Mouse (Mus musculus): ENCODE measurements around the gene Ldlr. TPM values are rescaled to one million over a fixed set of nuclear protein-coding genes. Genes with fewer than 3 reads are reported as not detected.
A peak's percentile ranks its signal among the peaks of the same experiment; 100 is the strongest.

Gene Ldlr
- polyA plus RNA-seq, 1 experiment from 2014 or later, result 14.7 TPM

- DNase-seq (ENCODE audit: low spot score) (no peak), ATAC-seq (replicated peaks; ENCODE audit: insufficient number of reproducible peaks, low FRiP score, low TSS enrichment, low read depth) (no peak)
- Histone ChIP-seq H3K27ac (replicated peaks; ENCODE audit: low read depth, low read length) (no peak overlapping the region), H3K4me3 (ENCODE audit: low read depth, low read length) (no peak overlapping the region), H3K36me3 (replicated peaks; ENCODE audit: control insufficient read depth, insufficient read depth, low read depth, low read length) (peaks cover 14% of the 10 kb centered on the region), H3K4me2 (ENCODE audit: low read depth, low read length) (no peak overlapping the region), H3K27me3 (ENCODE audit: control insufficient read depth, insufficient read depth, low read length) (no peaks in the 10 kb centered on the region), H3K9ac (replicated peaks; ENCODE audit: low read length) (no peak overlapping the region), H3K4me1 (ENCODE audit: control insufficient read depth, insufficient read depth, low read length) (peaks cover 2% of the 10 kb centered on the region; the same call in 1 of the 2 replicates), H3K9me3 (replicated peaks; ENCODE audit: control insufficient read depth, low read length) (no peaks in the 10 kb centered on the region)
- WGBS, result 74% methylated on average over 3 of the region's 3 CpGs
Observed at GRCm38 (mm10) chr9:21750370-21750769, 27.1 kb downstream of the Ldlr start.

GRCm38 (mm10) chr9:21751347-21751746 lies 28.1 kb downstream of the Ldlr start:
- Histone ChIP-seq H3K27me3 (ENCODE audit: control insufficient read depth, insufficient read depth, low read length) (no peaks in the 10 kb centered on the region), H3K4me2 (ENCODE audit: low read depth, low read length) (no peak overlapping the region), H3K36me3 (replicated peaks; ENCODE audit: control insufficient read depth, insufficient read depth, low read depth, low read length) (peaks cover 11% of the 10 kb centered on the region), H3K27ac (replicated peaks; ENCODE audit: low read depth, low read length) (no peak overlapping the region), H3K4me3 (ENCODE audit: low read depth, low read length) (no peak overlapping the region), H3K9ac (replicated peaks; ENCODE audit: low read length) (no peak overlapping the region), H3K4me1 (ENCODE audit: control insufficient read depth, insufficient read depth, low read length) (peaks cover 2% of the 10 kb centered on the region; the same call in 1 of the 2 replicates), H3K9me3 (replicated peaks; ENCODE audit: control insufficient read depth, low read length) (no peaks in the 10 kb centered on the region)
- DNase-seq (ENCODE audit: low spot score) (no peak), ATAC-seq (replicated peaks; ENCODE audit: insufficient number of reproducible peaks, low FRiP score, low TSS enrichment, low read depth) (no peak)
- WGBS, result 66% methylated on average over 6 of the region's 6 CpGs

GRCm38 (mm10) chr9:21752252-21752792 lies 29.0 kb downstream of the Ldlr start:
- no peak overlapping the region for H3K4me2 ChIP-seq (ENCODE audit: low read depth, low read length)
- H3K27me3 ChIP-seq (ENCODE audit: control insufficient read depth, insufficient read depth, low read length), result no peaks in the 10 kb centered on the region
- peaks cover 10% of the 10 kb centered on the region for H3K36me3 ChIP-seq (replicated peaks; ENCODE audit: control insufficient read depth, insufficient read depth, low read depth, low read length)
- H3K4me3 ChIP-seq (ENCODE audit: low read depth, low read length), result no peak overlapping the region
- H3K9ac ChIP-seq (replicated peaks; ENCODE audit: low read length), result no peak overlapping the region
- no peaks in the 10 kb centered on the region for H3K9me3 ChIP-seq (replicated peaks; ENCODE audit: control insufficient read depth, low read length)
- DNase-seq (ENCODE audit: low spot score) (no peak), ATAC-seq (replicated peaks; ENCODE audit: insufficient number of reproducible peaks, low FRiP score, low TSS enrichment, low read depth) (no peak)
- H3K4me1 ChIP-seq (ENCODE audit: control insufficient read depth, insufficient read depth, low read length), result peaks cover 2% of the 10 kb centered on the region; the same call in 1 of the 2 replicates
- WGBS, result 51% methylated on average over 10 of the region's 10 CpGs
- 0 out of 2 replicates have a peak overlapping the region, but pooled peaks have one; percentile 56 for H3K27ac ChIP-seq (replicated peaks; ENCODE audit: low read depth, low read length)

GRCm38 (mm10) chr9:21754003-21754402 lies 30.7 kb downstream of the Ldlr start:
- Histone ChIP-seq H3K9ac (replicated peaks; ENCODE audit: low read length) (no peak overlapping the region), H3K36me3 (replicated peaks; ENCODE audit: control insufficient read depth, insufficient read depth, low read depth, low read length) (peaks cover 6% of the 10 kb centered on the region), H3K4me2 (ENCODE audit: low read depth, low read length) (no peak overlapping the region), H3K4me3 (ENCODE audit: low read depth, low read length) (no peak overlapping the region), H3K4me1 (ENCODE audit: control insufficient read depth, insufficient read depth, low read length) (peaks cover 2% of the 10 kb centered on the region; the same call in 1 of the 2 replicates), H3K9me3 (replicated peaks; ENCODE audit: control insufficient read depth, low read length) (no peaks in the 10 kb centered on the region), H3K27me3 (ENCODE audit: control insufficient read depth, insufficient read depth, low read length) (no peaks in the 10 kb centered on the region), H3K27ac (replicated peaks; ENCODE audit: low read depth, low read length) (no peak overlapping the region)
- ATAC-seq (replicated peaks; ENCODE audit: insufficient number of reproducible peaks, low FRiP score, low TSS enrichment, low read depth) (no peak), DNase-seq (ENCODE audit: low spot score) (no peak)
- 90% methylated on average over 2 of the region's 2 CpGs for WGBS

GRCm38 (mm10) chr9:21754516-21755321 lies 31.4 kb downstream of the Ldlr start:
- DNase-seq (ENCODE audit: low spot score) (no peak), ATAC-seq (replicated peaks; ENCODE audit: insufficient number of reproducible peaks, low FRiP score, low TSS enrichment, low read depth) (no peak)
- Histone ChIP-seq H3K9me3 (replicated peaks; ENCODE audit: control insufficient read depth, low read length) (no peaks in the 10 kb centered on the region), H3K4me3 (ENCODE audit: low read depth, low read length) (no peak overlapping the region), H3K27ac (replicated peaks; ENCODE audit: low read depth, low read length) (no peak overlapping the region), H3K27me3 (ENCODE audit: control insufficient read depth, insufficient read depth, low read length) (no peaks in the 10 kb centered on the region), H3K4me1 (ENCODE audit: control insufficient read depth, insufficient read depth, low read length) (peaks cover 2% of the 10 kb centered on the region; the same call in 1 of the 2 replicates), H3K4me2 (ENCODE audit: low read depth, low read length) (no peak overlapping the region), H3K36me3 (replicated peaks; ENCODE audit: control insufficient read depth, insufficient read depth, low read depth, low read length) (peaks cover 5% of the 10 kb centered on the region; the same call in 1 of the 2 replicates), H3K9ac (replicated peaks; ENCODE audit: low read length) (no peak overlapping the region)
- 77% methylated on average over 13 of the region's 13 CpGs for WGBS

- Histone ChIP-seq H3K36me3 (replicated peaks; ENCODE audit: control insufficient read depth, insufficient read depth, low read depth, low read length) (peaks cover 5% of the 10 kb centered on the region; the same call in 1 of the 2 replicates), H3K9ac (replicated peaks; ENCODE audit: low read length) (peak overlapping the region; percentile 40; the same call in 1 of the 2 replicates), H3K4me3 (ENCODE audit: low read depth, low read length) (peak overlapping the region; percentile 82), H3K27ac (replicated peaks; ENCODE audit: low read depth, low read length) (no peak overlapping the region), H3K4me2 (ENCODE audit: low read depth, low read length) (peak overlapping the region; percentile 64), H3K4me1 (ENCODE audit: control insufficient read depth, insufficient read depth, low read length) (no peaks in the 10 kb centered on the region), H3K9me3 (replicated peaks; ENCODE audit: control insufficient read depth, low read length) (no peaks in the 10 kb centered on the region), H3K27me3 (ENCODE audit: control insufficient read depth, insufficient read depth, low read length) (no peaks in the 10 kb centered on the region)
- ATAC-seq (replicated peaks; ENCODE audit: insufficient number of reproducible peaks, low FRiP score, low TSS enrichment, low read depth) (no peak), DNase-seq (ENCODE audit: low spot score) (no peak)
- WGBS, result 55% methylated on average over 14 of the region's 14 CpGs
Observed at GRCm38 (mm10) chr9:21758576-21759529, 35.6 kb downstream of the Ldlr start.

- peaks cover 5% of the 10 kb centered on the region; the same call in 1 of the 2 replicates for H3K36me3 ChIP-seq (replicated peaks; ENCODE audit: control insufficient read depth, insufficient read depth, low read depth, low read length)
- peak overlapping the region; percentile 53; the same call in 1 of the 2 replicates for H3K27ac ChIP-seq (replicated peaks; ENCODE audit: low read depth, low read length)
- H3K4me1 ChIP-seq (ENCODE audit: control insufficient read depth, insufficient read depth, low read length), result no peaks in the 10 kb centered on the region
- peak; percentile 19; the same call in 1 of the 2 replicates for ATAC-seq (replicated peaks; ENCODE audit: insufficient number of reproducible peaks, low FRiP score, low TSS enrichment, low read depth)
- no peaks in the 10 kb centered on the region for H3K27me3 ChIP-seq (ENCODE audit: control insufficient read depth, insufficient read depth, low read length)
- no peaks in the 10 kb centered on the region for H3K9me3 ChIP-seq (replicated peaks; ENCODE audit: control insufficient read depth, low read length)
- under 1% methylated on average over 20 of the region's 20 CpGs for WGBS
- H3K4me3 ChIP-seq (ENCODE audit: low read depth, low read length), result peak overlapping the region; percentile 82
- peak overlapping the region; percentile 81 for H3K9ac ChIP-seq (replicated peaks; ENCODE audit: low read length)
- H3K4me2 ChIP-seq (ENCODE audit: low read depth, low read length), result peak overlapping the region; percentile 64
- DNase-seq (ENCODE audit: low spot score), result peak; percentile 33
Observed at GRCm38 (mm10) chr9:21759718-21760117, 36.4 kb downstream of the Ldlr start.

Measured in embryonic facial prominence, embryonic 11.5 days (tissue).